Mouse (Mus musculus): ENCODE results near the gene Eps8l3.

GRCm38 (mm10) chr3:107920348-107920747 is 43.3 kb downstream of the Eps8l3 start:
- TF ChIP-seq CTCF (conservative IDR thresholded peaks at IDR 0.05; ENCODE audit: low read length): no peak
- no peak for TF ChIP-seq POU5F1 (IDR thresholded peaks at IDR 0.05; ENCODE audit: borderline replicate concordance, low read length)
- TF ChIP-seq NANOG (IDR thresholded peaks at IDR 0.05; ENCODE audit: borderline replicate concordance, low read length): no peak

All from E14TG2a.4 (cell line).